Mouse (Mus musculus): Measurements from ENCODE around the gene Clec2g.

The Clec2g gene

GRCm38 (mm10) chr6:129013762-129014276 is 79.6 kb downstream of the Clec2g start:
- no peak for DNase-seq (ENCODE audit: low read depth, low spot score)

- no peak for DNase-seq (ENCODE audit: low read depth, low spot score)
These were observed 80.2 kb downstream of the Clec2g start for GRCm38 (mm10) chr6:129014399-129014798.

DNA sequence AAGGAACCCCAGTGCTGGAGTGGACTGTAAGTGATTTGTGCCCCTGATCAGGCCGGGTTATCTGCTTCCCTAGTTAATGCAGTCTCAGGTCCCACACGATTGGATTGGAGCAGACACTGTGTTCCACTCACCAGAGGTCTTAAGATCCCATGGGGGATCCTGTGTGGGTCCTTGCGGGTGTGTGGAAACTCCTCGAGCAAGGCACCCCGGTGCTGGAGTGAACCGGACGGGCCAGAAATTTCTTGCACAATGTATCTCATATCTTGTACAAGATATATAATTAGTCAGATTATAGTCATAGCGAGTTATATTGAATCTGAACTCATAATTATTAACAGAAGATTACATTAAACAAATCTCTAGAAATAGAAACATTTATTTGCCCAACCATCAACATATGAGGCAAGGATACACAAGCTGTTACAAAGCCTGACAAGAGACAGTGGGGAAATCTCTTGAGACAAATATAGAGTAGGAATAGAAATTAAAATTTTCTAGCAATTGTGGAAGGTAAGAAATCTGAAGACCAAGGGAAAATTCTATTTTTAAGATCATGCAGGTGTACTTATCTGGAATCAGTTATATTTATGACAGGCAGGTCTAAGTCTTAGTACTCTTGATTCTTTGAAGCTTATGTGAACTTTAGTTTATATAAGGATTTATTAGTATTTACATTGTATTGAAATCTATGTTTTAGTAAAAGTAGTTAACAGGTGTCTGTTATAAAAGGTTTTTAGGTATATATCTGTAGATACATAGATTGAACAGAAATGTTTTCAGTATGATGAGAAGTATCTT is 93.5 kb downstream of the Clec2g start:
- no peak for DNase-seq (ENCODE audit: low read depth, low spot score)

DNA sequence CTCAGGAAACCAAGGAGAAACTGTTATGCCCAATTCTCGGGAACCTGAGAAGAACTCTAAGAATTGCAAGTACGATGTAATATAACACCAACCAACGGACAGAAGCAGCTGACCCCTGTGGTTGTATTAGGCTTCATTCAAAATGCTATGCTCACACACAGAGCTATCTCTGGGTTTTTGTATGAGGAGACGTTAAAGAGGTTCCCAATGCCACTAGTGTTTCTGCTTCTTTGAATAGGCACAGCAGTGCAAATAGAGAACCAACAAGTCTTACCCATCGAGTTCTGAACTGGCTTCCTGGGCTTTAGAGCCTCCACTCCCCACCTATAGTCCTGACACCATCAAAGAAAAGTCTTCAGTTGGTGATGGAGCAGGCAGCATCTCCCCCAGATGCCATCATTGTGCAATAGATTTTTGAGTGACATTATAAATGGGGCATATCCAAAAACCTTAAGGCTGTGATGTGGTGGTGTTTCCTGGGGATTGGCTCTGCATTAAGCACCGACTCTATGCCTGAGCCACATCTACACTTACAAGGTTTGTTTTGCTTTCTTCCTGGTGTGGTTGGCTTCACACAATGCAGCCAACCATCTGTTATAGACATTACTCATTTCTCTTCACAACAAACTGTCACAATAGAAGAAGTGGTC is 96.1 kb downstream of the Clec2g start:
- DNase-seq (ENCODE audit: low read depth, low spot score): no peak

DNA sequence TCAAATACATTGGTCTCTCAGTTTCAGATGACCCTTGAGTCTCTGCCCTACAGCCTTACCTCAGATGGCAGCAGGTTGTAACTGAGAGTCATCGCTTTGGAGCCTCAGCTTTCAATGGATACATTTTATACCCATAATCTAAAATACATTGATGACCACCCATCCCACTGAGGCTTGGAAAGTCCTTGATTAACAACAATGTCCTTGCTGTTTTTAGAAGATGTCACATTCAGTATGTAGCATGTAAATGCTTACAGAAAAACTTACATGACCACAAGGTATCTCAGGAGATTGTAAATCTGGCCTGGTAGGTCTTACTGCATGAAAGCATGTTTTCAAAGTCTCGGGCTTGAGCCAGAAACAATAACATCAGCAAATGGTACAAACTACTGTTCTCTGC is 96.8 kb downstream of the Clec2g start:
- no peak for DNase-seq (ENCODE audit: low read depth, low spot score)

DNA sequence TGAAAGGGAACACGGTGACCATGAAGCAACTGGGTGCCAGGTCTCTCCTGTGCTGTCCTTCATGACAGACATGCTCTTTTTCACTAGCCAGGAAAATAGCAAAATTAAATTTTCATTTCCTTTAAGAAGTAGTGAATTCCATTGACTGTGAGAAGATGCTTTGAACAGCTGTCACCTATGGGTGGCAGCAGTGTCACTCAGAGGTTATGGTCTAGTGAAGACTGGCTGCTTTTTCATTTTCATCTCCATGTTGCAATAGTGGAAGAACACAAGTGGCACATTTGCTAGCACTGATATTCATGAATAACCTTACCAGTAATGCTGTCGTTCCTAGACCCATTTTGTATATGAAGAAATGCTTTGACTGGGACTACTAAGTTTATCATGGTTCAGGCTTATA is 99.2 kb downstream of the Clec2g start:
- DNase-seq (ENCODE audit: low read depth, low spot score): no peak

All from c-Kit-negative CD71-positive TER-119-positive erythroid progenitor cells, embryonic 14.5 days (primary cell).